Mouse (Mus musculus) lung, embryonic 15.5 days (tissue): ENCODE data around the gene Nr2f1. TPM values are rescaled to one million over a fixed set of nuclear protein-coding genes. Genes with fewer than 3 reads are reported as not detected.

Experiments
- ATAC-seq: fragments of 200-750 bp; cut with Nextera tagmentation; 2 replicates; pipeline ENCODE4 v1.8.0; 2017; ENCODE audit warnings: moderate number of reproducible peaks, borderline replicate concordance; ENCODE audit not compliant: low FRiP score, low TSS enrichment; ENCODE audit errors: extremely low read depth
- H3K27ac ChIP-seq: fragments of 300-500 bp; sonication (generic); 2 replicates; pipeline ENCODE4 v1.5.1; 2015; ENCODE audit warnings: moderate library complexity, mild to moderate bottlenecking, inconsistent platforms
- H3K27me3 ChIP-seq: fragments of 300-500 bp; sonication (generic); 2 replicates; pipeline ENCODE4 v1.6.1; 2015; ENCODE audit warnings: inconsistent platforms
- H3K36me3 ChIP-seq: fragments of 300-500 bp; sonication (generic); 2 replicates; pipeline ENCODE4 v1.6.1; 2015; ENCODE audit warnings: inconsistent platforms
- H3K4me1 ChIP-seq: fragments of 300-500 bp; sonication (generic); 2 replicates; pipeline ENCODE4 v1.6.1; 2015; ENCODE audit warnings: inconsistent platforms
- H3K4me2 ChIP-seq: fragments of 300-500 bp; sonication (generic); 2 replicates; pipeline ENCODE4 v1.6.1; 2015; ENCODE audit warnings: inconsistent platforms, mild to moderate bottlenecking, moderate library complexity
- H3K4me3 ChIP-seq: fragments of 300-500 bp; sonication (generic); 2 replicates; pipeline ENCODE4 v1.5.1; 2015; ENCODE audit warnings: mild to moderate bottlenecking, inconsistent platforms
- H3K9ac ChIP-seq: fragments of 300-500 bp; sonication (generic); 2 replicates; pipeline ENCODE4 v1.6.1; 2015; ENCODE audit warnings: inconsistent platforms
- H3K9me3 ChIP-seq: fragments of 300-500 bp; sonication (generic); 2 replicates; pipeline ENCODE4 v1.6.1; 2016; ENCODE audit warnings: inconsistent platforms
- WGBS: fragments of 180-500 bp; shearing (Covaris S2); methylation state at CpG from one replicate; pipeline ENCODE4 v1.1.7; 2015; 5-methylcytosine and 5-hydroxymethylcytosine counted together
- polyA plus RNA-seq: library from polyadenylated mRNA; unstranded; fragments of >200 nt; fragmentation: Nextera tagmentation; extraction: Ambion mirVana; gene quantifications from 2 replicates; pipeline ENCODE4 v1.2.1, GENCODE M21; 2015

Nr2f1 gene
- polyA plus RNA-seq, 1 experiment from 2014 or later: 5.7 TPM

- Histone ChIP-seq H3K9ac (peak overlapping the region; percentile 76), H3K36me3 (no peaks in the 10 kb centered on the region), H3K4me2 (peak overlapping the region; percentile 88), H3K27ac (peak overlapping the region; percentile 88), H3K9me3 (no peaks in the 10 kb centered on the region), H3K4me1 (peaks cover 19% of the 10 kb centered on the region), H3K4me3 (peak overlapping the region; percentile 70), H3K27me3 (peaks cover 46% of the 10 kb centered on the region)
- no peak for ATAC-seq
- 1% methylated on average over 31 of the region's 63 CpGs for WGBS
Observed at GRCm38 (mm10) chr13:78198391-78198870, 1.1 kb downstream of the Nr2f1 start.

GRCm38 (mm10) chr13:78197819-78198390 is 1.7 kb downstream of the Nr2f1 start:
- Histone ChIP-seq H3K27ac (peak overlapping the region; percentile 88), H3K9me3 (no peaks in the 10 kb centered on the region), H3K4me2 (peak overlapping the region; percentile 88), H3K4me3 (peak overlapping the region; percentile 70), H3K9ac (peak overlapping the region; percentile 76), H3K36me3 (no peaks in the 10 kb centered on the region), H3K27me3 (peaks cover 47% of the 10 kb centered on the region), H3K4me1 (peaks cover 22% of the 10 kb centered on the region)
- ATAC-seq: peak; percentile 19; the same call in 1 of the 2 replicates
- under 1% methylated on average over 28 of the region's 33 CpGs for WGBS

GRCm38 (mm10) chr13:78197286-78197818 is 2.2 kb downstream of the Nr2f1 start:
- peaks cover 52% of the 10 kb centered on the region for H3K27me3 ChIP-seq
- no peaks in the 10 kb centered on the region for H3K36me3 ChIP-seq
- 0 out of 2 replicates have a peak overlapping the region, but pooled peaks have one; percentile 88 for H3K27ac ChIP-seq
- 6% methylated on average over 9 of the region's 9 CpGs for WGBS
- peak overlapping the region; percentile 88 for H3K4me2 ChIP-seq
- peak overlapping the region; percentile 76 for H3K9ac ChIP-seq
- no peaks in the 10 kb centered on the region for H3K9me3 ChIP-seq
- peaks cover 22% of the 10 kb centered on the region for H3K4me1 ChIP-seq
- peak overlapping the region; percentile 70 for H3K4me3 ChIP-seq
- no peak for ATAC-seq

GRCm38 (mm10) chr13:78196236-78196796 is 3.2 kb downstream of the Nr2f1 start:
- no peaks in the 10 kb centered on the region for H3K9me3 ChIP-seq
- no peak overlapping the region for H3K4me2 ChIP-seq
- WGBS: 48% methylated on average over 7 of the region's 7 CpGs

GRCm38 (mm10) chr13:78195601-78196115 is 3.9 kb downstream of the Nr2f1 start:
- Histone ChIP-seq H3K4me2 (peak overlapping the region; percentile 60), H3K36me3 (no peaks in the 10 kb centered on the region), H3K9ac (no peak overlapping the region), H3K4me3 (peak overlapping the region; percentile 33), H3K4me1 (peaks cover 22% of the 10 kb centered on the region), H3K27ac (no peak overlapping the region), H3K9me3 (no peaks in the 10 kb centered on the region), H3K27me3 (peaks cover 57% of the 10 kb centered on the region)
- no peak for ATAC-seq
- 28% methylated on average over 13 of the region's 13 CpGs for WGBS

More at GRCm38 (mm10) chr13:78196236-78196796, 3.2 kb downstream of the Nr2f1 start:
- Histone ChIP-seq H3K27ac (no peak overlapping the region), H3K36me3 (no peaks in the 10 kb centered on the region), H3K9ac (no peak overlapping the region), H3K27me3 (peaks cover 53% of the 10 kb centered on the region), H3K4me1 (peaks cover 22% of the 10 kb centered on the region), H3K4me3 (no peak overlapping the region)
- no peak for ATAC-seq

- Histone ChIP-seq H3K4me1 (peaks cover 19% of the 10 kb centered on the region), H3K4me2 (peak overlapping the region; percentile 60), H3K36me3 (no peaks in the 10 kb centered on the region), H3K4me3 (peak overlapping the region; percentile 33), H3K9ac (no peak overlapping the region), H3K9me3 (no peaks in the 10 kb centered on the region), H3K27ac (no peak overlapping the region), H3K27me3 (peaks cover 59% of the 10 kb centered on the region)
- 8% methylated on average over 64 of the region's 64 CpGs for WGBS
- ATAC-seq: no peak
Observed at GRCm38 (mm10) chr13:78194850-78195600, 4.5 kb downstream of the Nr2f1 start.

- no peaks in the 10 kb centered on the region for H3K9me3 ChIP-seq
- peaks cover 66% of the 10 kb centered on the region for H3K27me3 ChIP-seq
- H3K4me3 ChIP-seq: peak overlapping the region; percentile 33
- ATAC-seq: no peak
- no peak overlapping the region for H3K27ac ChIP-seq
- WGBS: 26% methylated on average over 26 of the region's 26 CpGs
- H3K4me1 ChIP-seq: peaks cover 16% of the 10 kb centered on the region
- peak overlapping the region; percentile 60 for H3K4me2 ChIP-seq
- no peaks in the 10 kb centered on the region for H3K36me3 ChIP-seq
- H3K9ac ChIP-seq: no peak overlapping the region
Observed at GRCm38 (mm10) chr13:78194135-78194849, 5.3 kb downstream of the Nr2f1 start.

GRCm38 (mm10) chr13:78193211-78193610 is 6.3 kb downstream of the Nr2f1 start:
- no peak for ATAC-seq
- H3K9ac ChIP-seq: no peak overlapping the region
- H3K4me1 ChIP-seq: peaks cover 15% of the 10 kb centered on the region
- no peak overlapping the region for H3K27ac ChIP-seq
- H3K9me3 ChIP-seq: no peaks in the 10 kb centered on the region
- peaks cover 72% of the 10 kb centered on the region for H3K27me3 ChIP-seq
- H3K36me3 ChIP-seq: no peaks in the 10 kb centered on the region
- H3K4me2 ChIP-seq: no peak overlapping the region
- H3K4me3 ChIP-seq: no peak overlapping the region
- 45% methylated on average over 4 of the region's 4 CpGs for WGBS

- Histone ChIP-seq H3K4me2 (no peak overlapping the region), H3K36me3 (0 out of 2 replicates have a peak, but pooled peaks cover 5% of the 10 kb centered on the region), H3K27me3 (peaks cover 89% of the 10 kb centered on the region), H3K9ac (no peak overlapping the region), H3K4me3 (no peak overlapping the region), H3K4me1 (peaks cover 4% of the 10 kb centered on the region; the same call in 1 of the 2 replicates), H3K9me3 (no peaks in the 10 kb centered on the region), H3K27ac (no peak overlapping the region)
- ATAC-seq: no peak
- WGBS: 47% methylated on average over 10 of the region's 10 CpGs
Observed at GRCm38 (mm10) chr13:78189586-78189985, 10.0 kb downstream of the Nr2f1 start.

- Histone ChIP-seq H3K4me2 (no peak overlapping the region), H3K4me3 (no peak overlapping the region), H3K9ac (no peak overlapping the region), H3K27ac (no peak overlapping the region), H3K9me3 (no peaks in the 10 kb centered on the region), H3K27me3 (peaks cover 88% of the 10 kb centered on the region), H3K4me1 (no peaks in the 10 kb centered on the region), H3K36me3 (0 out of 2 replicates have a peak, but pooled peaks cover 5% of the 10 kb centered on the region)
- 65% methylated on average over 5 of the region's 5 CpGs for WGBS
- no peak for ATAC-seq
Observed at GRCm38 (mm10) chr13:78187833-78188232, 11.7 kb downstream of the Nr2f1 start.

- 0 out of 2 replicates have a peak, but pooled peaks cover 5% of the 10 kb centered on the region for H3K36me3 ChIP-seq
- H3K4me3 ChIP-seq: no peak overlapping the region
- no peak for ATAC-seq
- H3K4me1 ChIP-seq: peaks cover 3% of the 10 kb centered on the region; the same call in 1 of the 2 replicates
- no peak overlapping the region for H3K9ac ChIP-seq
- H3K27ac ChIP-seq: no peak overlapping the region
- H3K4me2 ChIP-seq: no peak overlapping the region
- no peaks in the 10 kb centered on the region for H3K9me3 ChIP-seq
- peaks cover 92% of the 10 kb centered on the region for H3K27me3 ChIP-seq
- WGBS: 38% methylated on average over 12 of the region's 12 CpGs
Observed at GRCm38 (mm10) chr13:78186340-78186946, 13.1 kb downstream of the Nr2f1 start.
